Mouse (Mus musculus): ENCODE results near the gene Pfdn6. TPM values are rescaled to one million over a fixed set of nuclear protein-coding genes. Genes with fewer than 3 reads are reported as not detected.
"Not testable (repeated sequence)": the region's sequence is repeated elsewhere in the genome, so short reads cannot be mapped to it uniquely, and the experiment has no call there.

Pfdn6 gene
- total RNA-seq, 1 experiment from 2014 or later = 128 TPM

DNA sequence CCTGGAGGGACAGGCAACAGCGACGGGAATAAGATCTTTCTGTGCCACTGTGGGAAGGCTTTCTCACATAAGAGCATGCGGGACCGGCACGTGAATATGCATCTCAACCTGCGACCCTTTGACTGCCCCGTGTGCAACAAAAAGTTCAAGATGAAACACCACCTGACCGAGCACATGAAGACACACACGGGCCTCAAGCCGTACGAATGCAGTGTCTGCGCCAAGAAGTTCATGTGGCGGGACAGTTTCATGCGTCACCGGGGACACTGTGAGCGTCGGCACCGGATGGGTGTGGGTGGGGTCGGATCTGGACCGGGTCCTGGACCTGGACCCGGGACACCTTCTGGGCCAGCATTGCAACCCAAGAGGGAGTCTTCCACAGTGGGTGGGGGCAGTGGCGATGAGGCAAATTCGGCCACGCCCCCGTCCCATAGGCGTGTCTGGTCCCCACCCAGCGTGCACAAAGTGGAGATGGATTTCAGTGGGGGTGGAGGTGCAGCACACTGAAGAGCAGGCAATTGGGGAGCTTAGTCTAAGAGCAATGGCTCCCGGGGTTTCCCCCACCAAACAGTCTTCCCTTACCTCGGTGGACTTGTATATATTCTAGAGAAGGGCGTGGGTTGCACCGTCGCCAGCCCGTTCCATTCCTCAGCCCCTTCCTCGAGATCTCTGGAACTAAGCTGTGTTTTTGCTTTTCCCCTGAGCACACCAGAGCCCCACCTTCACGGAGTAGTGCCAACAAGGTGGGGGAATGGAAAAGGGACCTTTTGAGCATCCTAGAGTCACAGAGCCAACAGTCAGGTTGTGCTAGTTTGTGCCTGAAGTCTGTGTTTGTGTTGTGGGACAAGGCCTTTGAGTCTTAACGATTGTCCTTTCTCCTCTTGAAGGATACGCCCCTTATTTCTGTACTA, 21.6 kb downstream of the Pfdn6 start:
- no peak for ATAC-seq (replicated peaks; ENCODE audit: low read depth, poor library complexity, severe bottlenecking)

DNA sequence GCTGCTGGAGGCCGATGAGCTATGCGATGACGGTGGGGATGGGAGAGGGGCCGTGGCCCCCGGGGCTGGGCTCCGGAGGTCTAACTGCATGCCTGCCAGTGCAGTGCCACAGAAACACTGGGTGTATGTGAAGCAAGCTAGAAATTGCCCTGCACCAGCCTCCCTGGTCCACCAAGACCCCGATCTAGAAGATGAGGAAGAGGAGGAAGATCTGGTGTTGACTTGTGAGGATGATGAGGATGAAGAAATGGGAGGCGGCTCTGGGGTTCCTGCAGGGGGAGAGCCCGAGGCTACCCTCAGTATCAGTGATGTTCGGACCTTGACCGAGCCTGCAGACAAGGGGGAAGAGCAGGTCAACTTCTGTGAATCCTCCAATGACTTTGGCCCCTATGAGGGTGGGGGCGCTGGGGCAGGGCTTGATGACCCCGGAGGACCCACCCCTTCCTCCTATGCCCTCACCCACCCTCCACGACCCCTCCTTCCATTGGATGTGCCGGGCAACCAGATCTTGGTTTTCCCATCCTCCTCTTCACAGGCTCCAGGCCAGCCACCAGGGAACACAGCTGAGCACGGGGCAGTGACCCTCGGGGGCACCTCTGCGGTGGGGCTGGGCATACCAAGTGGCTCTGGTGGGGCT, 22.4 kb downstream of the Pfdn6 start:
- no peak for ATAC-seq (replicated peaks; ENCODE audit: low read depth, poor library complexity, severe bottlenecking)

DNA sequence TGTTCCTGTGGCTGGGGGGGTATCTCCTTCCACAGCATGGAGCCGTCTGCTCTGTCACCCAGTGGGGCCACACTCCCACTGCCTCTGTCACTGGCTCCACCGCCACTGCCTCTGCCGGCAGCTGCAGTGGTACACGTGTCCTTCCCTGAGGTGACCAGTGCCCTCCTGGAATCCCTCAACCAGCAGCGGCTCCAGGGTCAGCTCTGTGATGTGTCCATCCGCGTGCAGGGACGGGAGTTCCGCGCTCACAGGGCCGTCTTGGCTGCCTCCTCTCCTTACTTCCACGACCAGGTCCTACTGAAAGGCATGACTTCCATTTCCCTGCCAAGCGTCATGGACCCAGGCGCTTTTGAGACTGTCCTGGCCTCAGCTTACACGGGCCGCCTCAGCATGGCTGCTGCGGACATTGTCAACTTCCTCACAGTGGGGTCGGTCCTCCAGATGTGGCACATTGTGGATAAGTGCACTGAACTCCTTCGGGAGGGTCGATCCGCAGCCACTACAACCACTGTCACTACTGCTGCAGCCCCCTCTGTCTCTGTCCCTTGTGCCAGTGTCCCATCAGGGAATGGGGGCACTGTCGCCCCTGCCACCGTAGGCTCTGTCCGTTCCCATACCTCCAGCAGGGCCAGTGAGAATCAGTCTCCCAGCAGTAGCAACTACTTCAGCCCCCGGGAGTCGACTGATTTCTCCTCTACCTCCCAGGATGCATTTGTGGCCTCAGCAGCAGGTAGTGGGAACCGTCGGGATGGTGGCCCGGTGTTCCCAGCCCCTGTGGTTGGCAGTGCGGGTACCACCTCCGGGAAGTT, 23.1 kb downstream of the Pfdn6 start:
- no peak for ATAC-seq (replicated peaks; ENCODE audit: low read depth, poor library complexity, severe bottlenecking)

DNA sequence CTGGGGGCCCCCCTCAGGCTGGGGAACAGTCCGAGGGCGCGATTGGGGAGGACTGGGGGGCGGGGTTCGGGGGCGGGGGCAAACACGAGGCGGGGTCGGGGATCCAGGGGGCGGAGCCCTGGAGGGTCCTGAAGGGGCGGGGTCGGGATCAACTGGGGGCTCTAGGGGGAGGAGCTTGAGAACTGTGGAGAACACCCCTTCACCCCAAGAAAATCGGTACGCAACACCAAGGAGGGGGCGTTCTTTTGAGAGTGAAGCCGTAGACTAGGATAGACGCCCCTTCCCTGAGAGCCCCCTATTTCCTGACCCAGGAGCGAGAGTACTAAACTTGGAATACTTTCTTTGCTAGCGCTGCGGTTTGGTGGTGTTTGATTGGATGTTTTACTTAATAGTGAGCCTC, 23.8 kb downstream of the Pfdn6 start:
- no peak for ATAC-seq (replicated peaks; ENCODE audit: low read depth, poor library complexity, severe bottlenecking)

DNA sequence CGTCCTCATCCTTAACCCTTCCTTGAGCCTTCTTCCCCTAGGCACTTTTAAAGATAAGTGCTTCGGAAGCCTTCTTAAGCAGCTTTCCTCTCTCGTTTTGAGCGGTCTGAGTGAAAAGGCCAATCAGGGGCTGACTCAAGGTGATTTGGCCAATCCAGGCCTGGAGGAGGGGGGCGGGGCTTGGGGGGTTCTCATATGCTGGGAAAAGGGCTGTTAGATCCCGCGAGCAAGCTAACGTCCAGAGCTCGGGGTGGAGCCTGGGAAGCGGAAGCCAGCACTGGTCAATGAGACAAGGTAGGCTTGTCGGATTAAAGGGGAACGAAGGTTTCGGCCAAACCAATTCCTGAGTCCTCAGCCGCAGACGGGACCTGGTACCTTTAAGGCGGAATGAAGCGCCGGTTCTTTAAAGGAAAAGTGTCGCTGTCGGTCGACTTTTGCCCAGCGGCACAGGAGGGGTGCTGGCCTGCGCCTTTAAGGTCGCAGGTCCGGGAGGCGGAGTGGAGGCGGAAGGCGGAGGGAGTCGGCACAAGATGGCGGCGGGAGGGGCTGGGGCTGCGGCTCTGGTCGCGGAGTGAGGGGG, 24.4 kb downstream of the Pfdn6 start, which contains the start of the genes Tapbp and Zbtb22:
Gene Tapbp (plus strand): TSS at position 229 of the 580 bp plus-strand sequence.
Gene Zbtb22 (plus strand): TSS at position 234 of the 580 bp plus-strand sequence.
- ATAC-seq (replicated peaks; ENCODE audit: low read depth, poor library complexity, severe bottlenecking) = peak; percentile 70

DNA sequence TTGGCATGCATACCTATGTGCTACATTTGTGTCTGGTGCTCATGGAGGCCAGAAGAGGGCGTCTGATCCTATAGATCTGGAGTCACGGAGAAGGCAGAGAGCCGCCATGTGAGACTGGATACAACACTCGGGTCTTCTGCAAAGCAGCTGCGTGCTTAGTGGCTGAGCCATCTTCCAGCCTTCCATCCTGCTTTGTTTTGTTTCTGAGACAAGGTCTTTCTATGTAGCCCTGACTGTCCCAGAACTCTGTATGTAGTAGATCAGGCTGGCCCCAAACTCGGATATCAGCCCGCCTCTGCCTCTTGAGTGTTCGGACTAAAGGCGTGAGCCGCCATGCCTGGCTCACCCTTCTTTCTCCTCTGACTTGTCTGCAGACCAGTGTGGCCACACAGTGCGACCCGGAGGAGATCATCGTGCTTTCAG, 25.2 kb downstream of the Pfdn6 start:
- no peak for ATAC-seq (replicated peaks; ENCODE audit: low read depth, poor library complexity, severe bottlenecking)

DNA sequence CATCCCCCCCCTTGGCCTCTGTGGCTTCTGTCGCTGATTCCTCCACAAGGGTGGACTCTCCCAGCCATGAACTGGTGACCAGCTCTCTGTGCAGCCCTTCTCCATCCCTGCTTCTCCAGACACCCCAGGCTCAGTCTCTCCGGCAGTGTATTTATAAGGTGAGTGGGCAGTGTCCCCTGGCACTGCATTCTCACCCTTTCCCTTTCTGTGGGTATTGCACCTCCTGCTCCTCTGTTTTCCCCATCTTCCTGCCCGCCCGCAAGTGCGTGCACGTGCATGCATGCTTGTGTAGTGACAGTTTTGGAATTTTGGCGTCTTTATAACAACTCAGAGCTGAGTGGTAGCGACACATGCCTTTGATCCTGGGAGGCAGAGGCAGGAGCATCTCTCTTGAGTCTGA, 26.2 kb downstream of the Pfdn6 start:
- ATAC-seq (replicated peaks; ENCODE audit: low read depth, poor library complexity, severe bottlenecking) = no peak

DNA sequence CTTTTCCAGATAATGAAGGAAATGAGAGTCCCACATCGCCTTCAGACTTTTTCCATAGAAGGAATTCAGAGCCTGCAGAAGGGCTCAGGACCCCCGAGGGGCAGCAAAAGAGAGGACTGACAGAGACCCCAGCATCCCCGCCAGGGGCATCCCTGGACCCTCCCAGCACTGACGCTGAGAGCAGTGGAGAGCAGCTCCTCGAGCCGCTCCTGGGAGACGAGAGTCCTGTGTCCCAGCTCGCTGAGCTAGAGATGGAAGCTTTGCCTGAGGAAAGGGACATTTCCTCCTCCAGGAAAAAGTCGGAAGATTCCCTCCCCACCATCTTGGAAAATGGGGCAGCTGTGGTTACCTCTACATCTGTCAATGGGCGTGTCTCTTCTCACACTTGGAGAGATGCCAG, 26.9 kb downstream of the Pfdn6 start:
- no peak for ATAC-seq (replicated peaks; ENCODE audit: low read depth, poor library complexity, severe bottlenecking)

DNA sequence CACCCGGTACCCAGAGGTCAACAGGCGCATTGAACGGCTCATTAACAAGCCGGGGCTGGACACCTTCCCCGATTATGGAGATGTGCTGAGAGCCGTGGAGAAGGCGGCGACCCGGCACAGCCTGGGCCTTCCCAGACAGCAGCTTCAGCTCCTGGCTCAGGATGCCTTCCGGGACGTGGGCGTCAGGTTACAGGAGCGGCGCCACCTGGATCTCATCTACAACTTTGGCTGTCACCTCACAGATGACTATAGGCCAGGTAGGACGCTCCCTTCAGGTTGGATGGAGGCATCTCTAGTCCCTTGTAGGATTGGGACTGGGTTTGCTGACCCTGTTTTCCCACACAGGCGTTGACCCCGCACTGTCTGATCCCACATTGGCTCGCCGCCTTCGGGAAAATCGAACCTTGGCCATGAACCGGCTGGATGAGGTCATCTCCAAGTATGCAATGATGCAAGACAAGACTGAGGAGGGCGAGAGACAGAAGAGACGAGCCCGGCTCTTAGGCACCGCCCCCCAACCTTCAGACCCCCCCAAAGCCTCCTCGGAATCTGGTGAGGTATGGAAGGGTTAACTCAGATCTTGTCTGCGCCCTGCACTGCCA, 28.2 kb downstream of the Pfdn6 start:
- ATAC-seq (replicated peaks; ENCODE audit: low read depth, poor library complexity, severe bottlenecking) = no peak

DNA sequence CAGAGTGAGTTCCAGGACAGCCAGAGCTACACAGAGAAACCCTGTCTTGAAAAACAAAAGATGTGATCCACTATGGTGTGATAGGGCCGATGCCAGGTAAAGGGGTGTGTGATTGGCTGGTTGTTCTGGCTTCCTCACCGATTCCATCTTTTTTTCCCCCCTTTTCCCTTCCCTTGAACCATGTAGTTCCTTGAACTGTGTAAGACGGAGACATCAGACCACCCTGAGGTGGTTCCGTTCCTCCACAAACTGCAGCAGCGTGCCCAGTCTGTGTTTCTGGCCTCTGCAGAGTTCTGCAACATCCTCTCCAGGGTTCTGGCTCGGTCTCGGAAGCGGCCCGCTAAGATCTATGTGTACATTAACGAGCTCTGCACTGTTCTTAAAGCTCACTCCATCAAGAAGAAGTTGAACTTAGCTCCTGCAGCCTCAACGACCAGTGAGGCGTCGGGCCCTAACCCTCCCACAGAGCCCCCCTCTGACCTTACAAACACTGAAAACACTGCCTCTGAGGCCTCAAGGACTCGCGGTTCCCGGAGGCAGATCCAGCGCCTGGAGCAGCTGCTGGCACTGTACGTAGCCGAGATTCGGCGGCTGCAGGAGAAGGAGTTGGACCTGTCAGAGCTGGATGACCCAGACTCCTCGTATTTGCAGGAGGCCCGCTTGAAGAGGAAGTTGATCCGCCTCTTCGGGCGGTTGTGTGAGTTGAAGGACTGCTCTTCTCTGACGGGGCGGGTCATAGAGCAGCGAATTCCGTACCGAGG, 28.9 kb downstream of the Pfdn6 start:
- ATAC-seq (replicated peaks; ENCODE audit: low read depth, poor library complexity, severe bottlenecking) = no peak

DNA sequence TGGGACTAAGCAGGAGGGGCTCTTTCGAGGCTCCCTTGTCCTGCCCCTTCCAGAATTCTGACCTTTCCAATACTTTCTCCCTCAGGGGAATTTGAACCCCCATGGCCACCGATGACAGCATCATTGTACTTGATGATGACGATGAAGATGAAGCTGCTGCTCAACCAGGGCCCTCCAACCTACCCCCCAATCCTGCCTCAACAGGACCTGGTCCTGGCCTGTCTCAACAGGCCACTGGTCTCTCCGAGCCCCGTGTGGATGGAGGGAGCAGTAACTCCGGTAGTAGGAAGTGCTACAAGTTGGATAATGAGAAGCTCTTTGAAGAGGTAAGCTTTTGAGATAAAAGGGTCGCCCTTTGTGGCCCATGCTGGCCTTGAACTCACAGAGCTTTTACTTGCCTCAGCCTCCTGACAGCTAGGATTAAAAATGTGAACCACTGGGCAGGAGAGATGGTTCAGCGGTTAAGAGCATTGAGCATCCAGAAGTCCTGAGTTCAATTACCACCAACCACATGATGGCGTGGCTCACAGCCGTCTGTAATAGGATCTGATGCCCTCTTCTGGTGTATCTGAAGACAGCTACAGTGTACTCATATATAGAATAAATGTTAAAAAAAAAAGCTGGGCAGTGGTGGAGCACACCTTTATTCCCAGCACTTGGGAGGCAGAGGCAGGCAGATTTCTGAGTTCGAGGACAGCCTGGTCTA, 29.6 kb downstream of the Pfdn6 start:
- no peak for ATAC-seq (replicated peaks; ENCODE audit: low read depth, poor library complexity, severe bottlenecking)

DNA sequence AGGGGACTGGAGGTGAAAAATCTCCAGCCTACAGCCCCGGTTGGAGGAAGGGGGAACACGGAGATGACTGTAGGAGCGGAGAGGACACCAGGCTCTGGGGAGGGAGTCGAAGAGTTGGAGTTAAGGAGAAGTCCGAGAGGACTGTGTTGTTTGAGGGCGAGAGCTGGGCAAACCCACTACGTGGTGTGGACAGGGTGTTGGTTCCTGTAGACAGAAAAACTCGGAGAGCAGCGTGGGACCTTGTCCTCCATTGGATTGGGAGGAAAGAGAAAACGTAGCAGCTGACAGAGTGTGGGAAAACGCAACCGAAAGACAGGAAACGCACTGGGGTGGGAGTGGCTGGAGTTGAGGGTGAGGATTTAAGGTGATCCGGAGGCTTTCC, 30.3 kb downstream of the Pfdn6 start:
- peak; percentile 22; the same call in 1 of the 2 replicates for ATAC-seq (replicated peaks; ENCODE audit: low read depth, poor library complexity, severe bottlenecking)

DNA sequence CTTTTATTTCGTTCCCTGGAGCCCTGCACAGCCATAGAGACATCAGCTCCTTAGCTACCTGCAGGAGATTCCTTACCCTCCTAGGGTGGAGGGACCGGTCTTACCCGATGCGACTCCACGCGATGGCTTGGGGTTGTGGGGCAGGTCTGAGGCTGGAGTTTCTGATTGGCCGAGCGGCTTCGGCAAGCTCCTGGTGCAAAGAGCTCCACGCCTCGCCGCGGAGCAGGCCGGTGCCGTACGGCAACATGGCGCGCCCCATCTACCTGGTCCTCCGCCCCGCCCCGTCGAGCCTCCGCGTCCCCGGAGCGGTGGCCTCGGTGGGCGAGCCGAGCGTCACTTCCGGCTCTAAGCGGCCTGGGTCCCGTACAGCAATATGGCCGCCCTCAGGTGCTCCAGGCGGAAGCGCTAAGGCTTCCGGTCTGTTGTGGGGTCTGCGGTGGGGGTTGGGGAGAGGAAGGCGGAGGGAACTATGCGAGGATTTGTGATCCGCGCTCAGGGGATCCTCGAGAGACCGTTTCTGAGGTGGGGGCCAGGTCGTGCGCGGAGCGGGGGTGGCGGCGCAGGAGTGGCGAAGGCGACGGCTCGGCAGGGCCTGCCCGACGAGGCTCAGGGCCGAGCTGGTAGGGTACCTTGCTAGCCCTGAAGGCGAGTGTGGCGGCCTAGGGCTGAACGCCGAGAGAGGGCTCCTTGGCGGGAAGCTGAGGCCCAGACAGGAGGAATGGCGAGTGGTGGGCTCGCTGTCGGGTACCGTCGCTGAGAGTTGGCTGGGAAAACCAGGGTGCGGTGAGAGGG, 30.9 kb downstream of the Pfdn6 start, which contains the start of gene Daxx:
Gene Daxx (plus strand): TSS at position 338 of the 792 bp plus-strand sequence.
- ATAC-seq (replicated peaks; ENCODE audit: low read depth, poor library complexity, severe bottlenecking) = peak; percentile 86

DNA sequence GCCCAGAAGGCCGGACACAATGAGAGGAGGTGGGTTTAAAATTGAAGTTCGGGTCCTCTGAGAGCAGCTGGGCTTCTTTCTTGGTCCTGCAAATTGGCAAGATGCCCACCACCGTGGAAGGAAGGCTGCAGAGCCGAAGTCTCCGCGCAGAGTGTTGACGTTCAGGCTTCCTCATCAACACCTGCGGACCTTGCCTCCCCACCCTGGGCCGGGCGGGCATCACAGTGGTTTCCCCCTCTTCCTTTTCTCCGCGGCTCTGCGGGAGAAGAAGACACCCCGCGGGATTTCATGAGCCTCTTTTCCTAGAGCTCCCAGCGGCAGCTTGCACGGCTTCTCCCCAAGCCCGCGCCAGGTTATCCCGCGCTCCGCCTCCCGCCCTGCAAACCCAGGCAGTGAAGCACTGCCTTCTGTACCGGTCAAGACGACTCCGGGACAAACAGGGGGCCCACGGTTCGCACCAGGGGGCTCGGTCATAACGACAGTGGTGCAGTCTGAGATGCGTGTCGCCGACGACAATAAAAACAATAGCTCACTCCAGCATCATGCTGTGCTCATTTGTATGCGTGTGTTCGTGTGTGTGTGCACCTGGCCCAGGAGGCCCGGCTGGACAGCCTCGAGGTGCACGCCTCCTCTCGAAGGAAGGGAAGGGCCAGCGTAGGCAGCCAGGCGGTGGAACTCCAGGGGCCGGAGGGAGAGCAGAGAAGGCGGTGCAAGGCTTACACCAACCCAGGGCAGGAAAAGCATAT, 31.6 kb downstream of the Pfdn6 start:
- peak; percentile 6 for ATAC-seq (replicated peaks; ENCODE audit: low read depth, poor library complexity, severe bottlenecking)

DNA sequence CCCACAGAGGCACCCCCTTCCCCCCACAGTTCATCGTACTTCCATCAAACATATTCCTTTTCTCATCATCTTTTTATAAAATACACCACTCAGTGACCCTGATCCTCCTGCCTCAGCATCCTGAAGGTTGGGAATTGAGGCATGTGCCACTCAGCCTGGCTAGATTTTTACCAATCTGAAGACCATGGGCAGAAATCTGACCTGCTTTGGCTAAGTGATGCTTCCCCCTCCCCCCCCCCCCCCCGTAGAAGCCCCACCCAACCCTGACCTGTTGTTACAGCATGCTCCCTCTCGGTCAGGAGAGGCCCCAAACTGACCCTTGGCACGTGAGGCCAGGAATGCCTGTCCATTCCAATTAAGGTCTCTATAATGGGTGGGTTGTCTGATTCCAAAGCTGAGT, 35.3 kb downstream of the Pfdn6 start, which contains the start of gene Platr17:
Gene Platr17 (plus strand): TSS at position 301 of the 400 bp plus-strand sequence.
- not testable (repeated sequence) for ATAC-seq (replicated peaks; ENCODE audit: low read depth, poor library complexity, severe bottlenecking)

DNA sequence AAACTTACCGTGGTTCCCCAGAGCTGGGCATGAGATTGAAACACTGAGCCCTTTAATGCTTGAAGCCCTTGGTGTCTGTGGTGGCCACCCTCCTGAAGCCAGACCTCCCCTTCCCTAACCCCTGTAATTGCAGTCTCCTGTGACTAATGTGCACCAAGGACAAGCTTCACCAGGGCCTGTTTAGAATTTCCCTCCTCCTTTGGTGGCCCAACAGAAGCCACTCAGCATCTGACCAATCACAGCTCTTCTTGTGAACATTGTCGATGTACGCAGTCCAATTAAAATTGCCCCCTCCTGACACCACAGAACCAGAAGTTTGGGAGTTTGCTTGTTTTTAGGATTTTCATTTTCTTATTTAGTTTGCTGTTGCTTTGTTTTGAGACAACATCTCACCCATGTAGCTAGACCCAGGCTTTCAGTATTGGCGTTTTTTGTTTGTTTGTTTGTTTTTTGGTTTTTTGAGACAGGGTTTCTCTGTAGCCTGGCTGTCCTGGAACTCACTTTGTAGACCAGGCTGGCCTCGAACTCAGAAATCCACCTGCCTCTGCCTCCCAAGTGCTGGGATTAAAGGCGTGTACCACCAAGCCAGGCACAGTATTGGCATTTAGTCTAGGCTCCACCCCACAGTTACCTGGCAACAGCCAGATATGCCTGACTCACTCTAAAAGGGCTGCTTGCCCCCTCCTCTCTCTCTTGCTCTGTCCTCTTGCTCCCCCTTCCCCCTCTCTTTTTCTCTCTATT, 36.1 kb downstream of the Pfdn6 start:
- not testable (repeated sequence) for ATAC-seq (replicated peaks; ENCODE audit: low read depth, poor library complexity, severe bottlenecking)

All from common myeloid progenitor, adult 5-6 weeks (primary cell).